Mouse (Mus musculus) heart, adult 10 weeks (tissue): Measurements from ENCODE around the gene Npy2r. TPM values are rescaled to one million over a fixed set of nuclear protein-coding genes. Genes with fewer than 3 reads are reported as not detected.

ENCODE experiments used
- polyA plus RNA-seq: library from polyadenylated mRNA; stranded (reverse); fragments of 350-450 nt; fragmentation: Illumina TruSeq; extraction: RNeasy Lipid Tissue Mini Kit (QIAGEN cat#74804); gene quantifications from one replicate; pipeline ENCODE4 v1.2.3, GENCODE M21; 2014; ENCODE audit warnings: low read depth, low replicate concordance

The Npy2r gene
- not detected for polyA plus RNA-seq

DNA sequence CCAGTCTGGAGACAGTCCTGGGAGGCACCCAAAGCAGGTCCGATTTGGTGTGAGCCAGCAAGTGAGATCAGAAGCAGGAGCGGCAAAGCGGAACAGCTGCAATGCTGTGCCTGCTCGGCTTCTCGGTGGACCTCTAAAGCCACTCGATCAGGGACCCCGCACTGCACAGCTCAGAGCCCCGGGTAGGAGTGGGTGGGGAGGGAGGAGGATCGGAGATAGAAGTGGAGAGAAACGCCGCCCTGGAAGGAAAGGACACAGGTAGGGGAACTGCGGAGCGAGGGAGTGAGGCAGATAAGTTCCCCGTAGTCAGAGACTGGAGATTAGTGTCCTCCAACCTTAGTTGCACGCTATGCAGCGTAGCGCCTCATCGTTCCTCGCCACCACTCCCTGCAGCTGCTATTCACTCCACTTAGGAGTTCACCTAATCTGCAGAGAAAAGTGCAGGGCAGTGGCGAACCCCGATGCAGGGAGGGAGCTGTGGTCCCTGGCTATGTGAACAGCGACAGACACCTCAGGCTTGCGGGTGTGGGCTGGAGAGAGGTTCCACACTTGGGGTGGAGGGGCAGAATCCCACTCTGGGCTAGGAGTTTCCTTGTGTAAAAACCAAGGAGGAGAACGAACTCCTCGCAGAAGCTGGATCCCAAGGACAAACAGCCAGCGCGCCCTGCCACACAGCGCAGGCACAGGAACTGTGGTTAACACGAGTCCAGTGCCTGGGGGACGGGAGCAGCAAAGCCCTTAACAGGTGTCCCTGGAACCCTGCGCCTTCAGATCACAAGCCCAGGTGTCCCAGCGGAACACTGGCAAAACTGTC is at the start of gene Npy2r:
Gene Npy2r, minus strand, starts transcription at position 177 of the 814 bp plus-strand sequence.

Other genes with a start within 250 kb of the Npy2r start
- 0.79 TPM for gene Map9, start 190.0 kb downstream of the Npy2r start, polyA plus RNA-seq